Mouse (Mus musculus) neural tube, embryonic 10.5 days (tissue): ENCODE measurements around the gene Uba52.

Experiments
- DNase-seq: peaks from one replicate; pipeline ENCODE4 v3.0.0-alpha.2; 2017; ENCODE audit warnings: low spot score; ENCODE audit errors: extremely low spot score

Gene Uba52

DNA sequence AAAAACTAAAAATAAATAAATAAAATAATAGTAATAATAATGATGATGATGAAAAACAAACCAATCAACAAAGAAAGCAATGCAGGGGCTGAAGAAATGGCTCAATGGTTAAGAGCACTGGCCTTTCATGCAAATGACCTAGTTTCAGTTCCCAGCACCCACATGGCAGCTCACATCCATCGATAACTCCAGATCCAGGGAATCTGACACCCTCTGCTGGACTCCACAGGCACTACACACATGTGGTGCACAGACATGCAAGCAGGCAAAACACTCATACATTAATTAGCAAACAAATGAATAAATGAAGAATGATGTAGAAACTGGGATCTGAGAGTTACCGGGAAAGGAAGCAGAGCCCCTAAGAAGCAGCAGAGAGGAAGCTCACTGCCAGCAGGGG lies 51.0 kb downstream of the Uba52 start:
- DNase-seq, result no peak

DNA sequence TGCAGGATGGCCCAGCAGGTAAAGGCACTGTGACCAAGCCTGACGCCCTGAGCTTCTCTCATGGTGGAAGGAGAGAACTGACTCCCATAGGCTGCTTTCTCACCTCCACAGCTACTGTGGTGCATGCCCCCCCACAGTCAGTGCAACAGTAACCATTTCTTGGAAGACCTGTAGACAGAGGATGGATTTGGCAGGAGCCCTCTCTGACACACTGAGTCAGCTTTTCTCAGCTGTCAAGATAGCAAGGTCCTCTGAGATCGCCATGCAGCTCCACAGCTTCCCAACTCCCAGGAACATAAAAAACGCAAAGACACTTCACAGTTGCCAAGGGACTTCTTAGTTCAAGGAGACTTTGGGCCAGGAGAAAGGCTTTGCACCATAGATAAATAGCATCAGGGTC lies 52.1 kb downstream of the Uba52 start:
- DNase-seq, result no peak
